Mouse (Mus musculus): Measurements from ENCODE around the gene Plekha4.

GRCm38 (mm10) chr7:45585923-45586322, 59.8 kb downstream of the Plekha4 start:
- TF ChIP-seq CTCF (IDR thresholded peaks at IDR 0.05; ENCODE audit: borderline replicate concordance, insufficient read depth, low read depth, low read length) (no peak), POLR2A (IDR thresholded peaks at IDR 0.05; ENCODE audit: borderline replicate concordance, insufficient read depth, low read length) (no peak)

All from cerebellum, adult 2 months (tissue).